Mouse (Mus musculus) heart, adult 2 months (tissue): ENCODE measurements around the gene Hivep2.

ENCODE experiments used
- CTCF ChIP-seq: fragments of 200-600 bp; IDR thresholded peaks from 2 replicates; pipeline ENCODE4 v1.8.1; 2022; ENCODE audit warnings: antibody characterized with exemption, mild to moderate bottlenecking, moderate library complexity
- EP300 ChIP-seq: fragments of 200-500 bp; IDR thresholded peaks from 2 replicates; pipeline ENCODE4 v1.6.1; 2011; ENCODE audit warnings: low read depth, low read length, control low read depth; ENCODE audit not compliant: insufficient read depth
- POLR2A ChIP-seq: fragments of 200-500 bp; IDR thresholded peaks from 2 replicates; pipeline ENCODE4 v1.6.1; 2011; ENCODE audit warnings: mild to moderate bottlenecking, low read depth, low read length, control low read depth; ENCODE audit not compliant: insufficient read depth

DNA sequence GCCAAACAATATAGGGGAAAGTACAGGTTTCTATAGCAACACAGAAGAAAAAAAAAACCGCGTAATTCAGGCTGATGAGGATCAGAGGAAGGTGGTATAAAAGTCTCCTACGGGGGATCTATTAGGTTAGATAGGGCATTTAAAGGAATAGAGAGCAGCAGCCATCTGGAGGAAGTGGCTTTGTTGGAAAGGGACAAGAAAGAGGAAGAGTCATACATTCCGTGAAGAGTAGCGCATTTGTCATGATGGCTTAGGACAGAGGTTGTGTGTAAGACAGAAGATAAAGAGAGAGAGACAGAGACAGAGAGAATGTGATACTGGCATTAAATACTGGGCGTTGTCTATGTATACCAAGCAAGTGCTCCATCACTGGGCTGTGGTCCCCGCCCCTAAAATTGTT lies 32.6 kb upstream of the Hivep2 start:
- TF ChIP-seq CTCF (no peak), POLR2A (no peak), EP300 (no peak)
